Mouse (Mus musculus) heart, embryonic 15.5 days (tissue): ENCODE measurements around the gene Htr1f. TPM values are rescaled to one million over a fixed set of nuclear protein-coding genes. Genes with fewer than 3 reads are reported as not detected.

ENCODE experiments used
- ATAC-seq: fragments of 200-750 bp; cut with Nextera tagmentation; replicated peaks from 2 replicates; pipeline ENCODE4 v1.8.0; 2017; ENCODE audit warnings: low read depth, moderate TSS enrichment; ENCODE audit not compliant: insufficient number of reproducible peaks, insufficient read depth, low FRiP score
- H3K27ac ChIP-seq: fragments of 300-500 bp; sonication (generic); 2 replicates; pipeline ENCODE4 v1.5.1; 2015; ENCODE audit warnings: mild to moderate bottlenecking, inconsistent platforms
- H3K27me3 ChIP-seq: fragments of 300-500 bp; sonication (generic); 2 replicates; pipeline ENCODE4 v1.6.1; 2015; ENCODE audit warnings: inconsistent platforms
- H3K36me3 ChIP-seq: fragments of 300-500 bp; sonication (generic); 2 replicates; pipeline ENCODE4 v1.6.1; 2015; ENCODE audit warnings: mild to moderate bottlenecking, inconsistent platforms
- H3K4me1 ChIP-seq: fragments of 300-500 bp; sonication (generic); replicated peaks from 2 replicates; pipeline ENCODE4 v1.6.1; 2015; ENCODE audit warnings: inconsistent platforms
- H3K4me2 ChIP-seq: fragments of 300-500 bp; sonication (generic); 2 replicates; pipeline ENCODE4 v1.6.1; 2015; ENCODE audit warnings: inconsistent platforms, mild to moderate bottlenecking, moderate library complexity
- H3K4me3 ChIP-seq: fragments of 300-500 bp; sonication (generic); 2 replicates; pipeline ENCODE4 v1.5.1; 2015; ENCODE audit warnings: mild to moderate bottlenecking, inconsistent platforms
- H3K9ac ChIP-seq: fragments of 300-500 bp; sonication (generic); 2 replicates; pipeline ENCODE4 v1.6.1; 2015; ENCODE audit warnings: mild to moderate bottlenecking, inconsistent platforms
- H3K9me3 ChIP-seq: fragments of 300-500 bp; sonication (generic); replicated peaks from 2 replicates; pipeline ENCODE4 v1.6.1; 2016; ENCODE audit warnings: inconsistent platforms
- WGBS: fragments of 180-500 bp; shearing (Covaris S2); methylation state at CpG from one replicate; pipeline ENCODE4 v1.1.7; 2015; ENCODE audit warnings: mixed read lengths; 5-methylcytosine and 5-hydroxymethylcytosine counted together
- microRNA-seq: library from miRNA; unstranded; fragments of <30 nt; microRNA quantifications from one replicate; pipeline ENCODE4, GENCODE M21; 2016
- polyA plus RNA-seq: library from polyadenylated mRNA; unstranded; fragments of >200 nt; fragmentation: Nextera tagmentation; extraction: Ambion mirVana; gene quantifications from 2 replicates; pipeline ENCODE4 v1.2.1, GENCODE M21; 2015

Gene Htr1f
- polyA plus RNA-seq, 1 experiment from 2014 or later, result not detected

DNA sequence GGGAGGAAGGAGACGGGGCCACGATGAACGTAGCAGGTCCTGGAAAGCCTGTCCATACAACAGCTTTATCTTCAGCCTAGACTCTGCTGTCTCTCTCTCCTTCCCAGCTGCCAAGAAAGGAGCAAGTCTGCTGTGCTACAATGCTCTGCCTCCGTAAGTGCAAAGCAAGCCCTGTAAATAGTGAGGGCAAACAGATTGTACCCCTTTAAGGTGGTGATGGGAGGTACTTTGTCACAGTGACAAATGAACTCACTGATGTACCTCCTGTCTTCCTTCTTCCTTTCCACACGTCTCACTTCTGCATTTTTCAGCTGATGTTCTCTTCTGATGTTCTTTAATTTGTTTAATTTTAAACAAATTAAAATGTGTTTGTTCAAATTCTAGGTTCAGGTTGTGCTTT is 221.8 kb downstream of the Htr1f start:
- Histone ChIP-seq H3K27me3 (no peaks in the 10 kb centered on the region), H3K9ac (no peak overlapping the region), H3K4me2 (peak overlapping the region; percentile 18; the same call in 1 of the 2 replicates), H3K36me3 (no peaks in the 10 kb centered on the region), H3K9me3 (0 out of 2 replicates have a peak, but pooled peaks cover 4% of the 10 kb centered on the region), H3K4me3 (no peak overlapping the region), H3K27ac (no peak overlapping the region), H3K4me1 (peaks cover 10% of the 10 kb centered on the region)
- 34% methylated on average over 5 of the region's 5 CpGs for WGBS
- ATAC-seq, result no peak

DNA sequence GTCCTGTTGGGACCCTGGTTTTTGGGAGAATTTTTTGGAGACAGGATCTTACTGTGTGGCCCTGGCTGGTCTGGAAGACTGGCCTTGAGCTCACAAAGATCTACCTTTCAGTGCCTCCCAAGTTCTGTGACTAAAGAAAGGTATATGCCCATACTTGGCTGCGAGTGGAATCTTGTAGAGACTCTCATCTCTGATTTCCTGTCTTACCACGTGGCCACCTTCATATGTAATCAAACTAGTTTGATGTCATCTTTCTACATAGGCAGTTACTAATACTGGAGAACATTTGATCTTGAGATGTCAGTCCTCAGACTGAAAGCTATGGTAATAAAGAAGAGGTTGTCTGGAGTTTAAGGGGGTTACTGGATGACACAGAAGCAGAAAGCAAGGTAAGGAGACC is 224.2 kb downstream of the Htr1f start:
- no peak for ATAC-seq
- Histone ChIP-seq H3K9ac (no peak overlapping the region), H3K27ac (no peak overlapping the region), H3K4me1 (peaks cover 10% of the 10 kb centered on the region), H3K9me3 (no peaks in the 10 kb centered on the region), H3K36me3 (no peaks in the 10 kb centered on the region), H3K27me3 (no peaks in the 10 kb centered on the region), H3K4me3 (no peak overlapping the region), H3K4me2 (no peak overlapping the region)
- 75% methylated on average over 2 of the region's 2 CpGs for WGBS

DNA sequence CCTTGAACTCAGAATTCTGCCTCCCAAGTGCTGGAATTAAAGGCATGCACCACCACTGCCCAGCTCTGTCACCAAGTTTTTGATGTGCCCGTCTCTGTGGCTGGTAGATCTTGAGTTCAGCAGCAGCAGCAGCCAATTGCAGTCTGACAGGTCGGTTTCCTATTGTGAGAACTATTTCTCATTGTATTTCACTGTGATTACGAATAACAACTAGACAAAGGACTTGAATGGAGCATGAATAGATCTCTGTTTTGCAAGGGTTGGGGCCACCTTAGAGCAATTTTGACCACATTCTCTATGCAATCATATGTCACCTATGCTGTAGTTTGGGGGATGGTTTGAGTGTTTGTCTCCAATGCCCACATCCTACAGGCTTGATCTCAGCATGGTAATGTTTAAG is 224.7 kb downstream of the Htr1f start:
- H3K27me3 ChIP-seq, result no peaks in the 10 kb centered on the region
- H3K9me3 ChIP-seq, result no peaks in the 10 kb centered on the region
- no peak overlapping the region for H3K27ac ChIP-seq
- H3K36me3 ChIP-seq, result no peaks in the 10 kb centered on the region
- 72% methylated on average over 3 of the region's 3 CpGs for WGBS
- no peak overlapping the region for H3K9ac ChIP-seq
- H3K4me2 ChIP-seq, result no peak overlapping the region
- ATAC-seq, result no peak
- peaks cover 10% of the 10 kb centered on the region for H3K4me1 ChIP-seq
- no peak overlapping the region for H3K4me3 ChIP-seq

DNA sequence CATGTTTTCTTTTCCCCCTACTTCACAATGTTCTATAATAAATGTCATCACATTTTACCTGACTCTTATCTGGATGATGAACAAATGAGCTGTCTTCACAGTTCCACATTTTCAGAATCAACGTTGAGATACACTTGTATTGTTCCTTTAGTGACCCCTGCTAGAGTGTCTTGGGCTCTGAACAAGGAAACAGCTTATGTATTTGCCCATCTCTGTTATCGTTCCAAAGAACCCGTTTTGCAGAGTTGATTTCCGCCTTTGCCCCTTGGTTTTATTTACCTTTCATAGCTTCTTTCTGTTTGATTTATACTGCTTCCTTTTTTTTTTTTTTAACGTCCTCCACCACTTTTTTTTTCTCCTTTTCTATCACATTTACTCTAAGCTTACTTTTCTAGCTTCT is 225.9 kb downstream of the Htr1f start:
- H3K27ac ChIP-seq, result no peak overlapping the region
- H3K27me3 ChIP-seq, result no peaks in the 10 kb centered on the region
- WGBS, result 48% methylated on average over 5 of the region's 5 CpGs
- no peaks in the 10 kb centered on the region for H3K9me3 ChIP-seq
- no peak overlapping the region for H3K4me2 ChIP-seq
- H3K4me1 ChIP-seq, result peaks cover 10% of the 10 kb centered on the region
- no peak overlapping the region for H3K9ac ChIP-seq
- no peak overlapping the region for H3K4me3 ChIP-seq
- no peak for ATAC-seq
- H3K36me3 ChIP-seq, result no peaks in the 10 kb centered on the region

DNA sequence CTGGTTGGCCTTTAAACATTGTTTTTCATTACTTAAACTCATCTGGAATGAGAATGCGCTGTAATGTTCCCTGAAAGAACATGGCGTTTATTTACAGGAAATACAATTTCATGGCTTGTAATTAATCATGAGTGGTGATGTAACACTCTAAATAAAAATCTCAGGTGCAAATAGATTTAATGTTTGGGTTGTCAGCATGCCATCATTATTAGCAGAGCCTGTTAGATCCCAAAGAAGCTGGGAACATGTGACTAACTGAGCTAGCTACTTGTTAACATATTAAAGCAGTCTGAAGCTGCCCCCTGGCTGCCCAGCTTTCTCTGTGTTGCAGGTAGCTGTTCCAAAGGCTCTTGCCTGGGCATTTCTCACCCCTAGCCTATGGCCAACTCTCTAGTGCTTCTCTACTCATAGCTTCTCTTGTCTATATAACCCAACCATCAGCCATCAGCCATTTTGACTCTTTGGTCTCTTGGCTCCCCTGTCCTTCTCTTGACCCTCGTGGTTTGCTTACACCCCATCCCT is 227.0 kb downstream of the Htr1f start:
- WGBS, result 86% methylated on average over 3 of the region's 3 CpGs
- H3K27ac ChIP-seq, result no peak overlapping the region
- H3K9me3 ChIP-seq, result no peaks in the 10 kb centered on the region
- H3K4me2 ChIP-seq, result no peak overlapping the region
- H3K4me1 ChIP-seq, result no peaks in the 10 kb centered on the region
- H3K36me3 ChIP-seq, result no peaks in the 10 kb centered on the region
- ATAC-seq, result no peak
- H3K4me3 ChIP-seq, result no peak overlapping the region
- H3K27me3 ChIP-seq, result no peaks in the 10 kb centered on the region
- H3K9ac ChIP-seq, result no peak overlapping the region

DNA sequence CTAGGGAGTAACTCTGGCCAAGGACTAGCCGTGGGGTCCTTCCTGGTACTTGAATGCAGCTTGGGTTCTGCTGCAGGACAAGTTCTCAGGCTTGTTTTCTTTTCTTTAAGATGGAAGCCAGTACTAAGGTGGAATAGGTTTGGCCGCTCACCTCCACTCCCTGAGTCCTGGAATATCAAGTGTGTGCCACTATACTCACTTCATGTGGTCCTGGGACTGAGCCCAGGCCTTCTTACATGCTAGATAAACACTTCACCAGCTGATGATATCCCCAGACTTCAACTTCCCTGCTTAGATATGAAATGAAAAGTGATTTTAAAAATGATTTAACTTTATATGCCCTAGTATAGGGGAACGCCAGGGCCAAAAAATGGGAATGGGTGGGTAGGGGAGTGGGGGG is 228.3 kb downstream of the Htr1f start:
- Histone ChIP-seq H3K27me3 (no peaks in the 10 kb centered on the region), H3K27ac (no peak overlapping the region), H3K4me2 (no peak overlapping the region), H3K9ac (no peak overlapping the region), H3K9me3 (no peaks in the 10 kb centered on the region), H3K36me3 (no peaks in the 10 kb centered on the region), H3K4me1 (no peaks in the 10 kb centered on the region), H3K4me3 (no peak overlapping the region)
- WGBS, result 82% methylated on average over 3 of the region's 3 CpGs
- no peak for ATAC-seq

DNA sequence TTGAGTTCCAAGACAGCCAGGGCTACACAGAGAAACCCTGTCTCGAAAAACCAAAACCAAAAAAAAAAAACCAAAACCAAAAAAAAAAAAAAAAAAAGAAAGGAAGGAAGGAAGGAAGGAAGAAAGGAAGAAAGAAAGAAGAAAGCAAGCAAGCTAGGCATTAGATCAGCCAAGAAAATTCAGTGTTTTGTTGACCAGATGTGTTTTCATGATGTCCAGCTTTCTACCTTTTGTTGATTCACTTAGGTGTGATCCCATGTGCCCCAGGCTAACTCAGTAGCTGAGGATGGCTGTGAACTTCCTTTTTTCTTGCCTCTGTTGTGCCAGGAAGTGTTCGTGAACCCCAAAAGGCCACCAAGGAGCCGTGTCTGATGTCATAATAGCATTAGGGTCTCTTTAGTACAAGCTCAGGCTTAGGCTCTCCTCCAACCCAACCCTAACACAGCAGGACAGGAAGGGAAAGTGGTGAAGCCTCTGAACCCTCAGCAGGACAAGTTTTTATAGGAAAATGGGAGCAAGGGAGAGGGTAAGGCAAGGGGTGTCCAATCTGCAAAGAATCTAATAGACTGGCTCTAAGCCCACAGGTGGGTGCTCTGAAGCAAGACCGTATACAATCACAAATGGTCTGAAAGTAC is 228.9 kb downstream of the Htr1f start:
- WGBS, result 77% methylated on average over 4 of the region's 4 CpGs
- Histone ChIP-seq H3K4me1 (no peaks in the 10 kb centered on the region), H3K9ac (no peak overlapping the region), H3K9me3 (no peaks in the 10 kb centered on the region), H3K4me2 (no peak overlapping the region), H3K27me3 (no peaks in the 10 kb centered on the region), H3K27ac (no peak overlapping the region), H3K36me3 (no peaks in the 10 kb centered on the region), H3K4me3 (no peak overlapping the region)
- no peak for ATAC-seq

DNA sequence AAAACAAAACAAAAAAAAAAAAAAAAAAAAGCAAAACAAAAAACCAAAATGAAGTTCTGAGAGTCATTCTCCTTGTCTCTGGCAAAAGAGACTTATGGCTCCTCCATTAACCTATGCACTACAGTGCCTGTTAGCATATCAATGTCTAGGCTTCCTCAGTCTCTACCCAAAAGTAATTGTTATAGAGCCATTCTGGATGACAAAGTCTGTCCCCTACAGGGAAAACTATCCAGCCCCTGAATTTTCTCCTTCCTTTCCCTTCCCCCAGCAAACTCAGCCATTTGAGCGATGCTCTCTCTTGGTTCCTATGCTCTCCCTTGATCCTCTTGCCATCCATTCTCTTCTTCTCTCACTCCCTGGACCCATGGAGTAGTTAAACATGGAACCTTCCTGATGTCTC is 229.8 kb downstream of the Htr1f start:
- no peak overlapping the region for H3K4me2 ChIP-seq
- WGBS, result 80% methylated on average over 1 of the region's 1 CpGs
- ATAC-seq, result no peak
- no peaks in the 10 kb centered on the region for H3K4me1 ChIP-seq
- H3K27me3 ChIP-seq, result no peaks in the 10 kb centered on the region
- H3K36me3 ChIP-seq, result no peaks in the 10 kb centered on the region
- H3K4me3 ChIP-seq, result no peak overlapping the region
- no peak overlapping the region for H3K27ac ChIP-seq
- H3K9ac ChIP-seq, result no peak overlapping the region
- no peaks in the 10 kb centered on the region for H3K9me3 ChIP-seq

DNA sequence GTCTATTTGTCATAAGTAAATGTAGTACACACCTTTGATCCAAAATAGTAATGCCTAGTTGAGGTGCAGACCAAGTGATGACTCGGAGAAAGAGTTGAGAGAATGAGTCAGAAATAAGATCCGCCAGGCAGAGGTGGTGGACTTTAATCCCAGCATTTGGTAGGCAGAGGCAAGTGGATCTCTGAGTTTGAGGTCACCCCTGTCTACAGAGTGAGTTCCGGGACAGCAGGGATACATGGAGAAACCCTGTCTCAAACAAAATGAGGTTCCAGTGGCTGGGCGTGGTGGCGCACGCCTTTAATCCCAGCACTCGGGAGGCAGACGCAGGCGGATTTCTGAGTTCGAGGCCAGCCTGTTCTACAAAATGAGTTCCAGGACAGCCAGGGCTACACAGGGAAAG is 230.3 kb downstream of the Htr1f start:
- Histone ChIP-seq H3K9ac (no peak overlapping the region), H3K9me3 (no peaks in the 10 kb centered on the region), H3K4me1 (no peaks in the 10 kb centered on the region), H3K4me3 (no peak overlapping the region), H3K27me3 (no peaks in the 10 kb centered on the region), H3K27ac (no peak overlapping the region), H3K4me2 (no peak overlapping the region), H3K36me3 (no peaks in the 10 kb centered on the region)
- ATAC-seq, result no peak
- 93% methylated on average over 10 of the region's 10 CpGs for WGBS

Small RNAs within 50 kb of the gene (microRNA-seq; reads per million reads assigned to microRNA genes)
- gene Gm23374, result not detected
